Mouse (Mus musculus): ENCODE results near the gene Itga2b.

Gene Itga2b

DNA sequence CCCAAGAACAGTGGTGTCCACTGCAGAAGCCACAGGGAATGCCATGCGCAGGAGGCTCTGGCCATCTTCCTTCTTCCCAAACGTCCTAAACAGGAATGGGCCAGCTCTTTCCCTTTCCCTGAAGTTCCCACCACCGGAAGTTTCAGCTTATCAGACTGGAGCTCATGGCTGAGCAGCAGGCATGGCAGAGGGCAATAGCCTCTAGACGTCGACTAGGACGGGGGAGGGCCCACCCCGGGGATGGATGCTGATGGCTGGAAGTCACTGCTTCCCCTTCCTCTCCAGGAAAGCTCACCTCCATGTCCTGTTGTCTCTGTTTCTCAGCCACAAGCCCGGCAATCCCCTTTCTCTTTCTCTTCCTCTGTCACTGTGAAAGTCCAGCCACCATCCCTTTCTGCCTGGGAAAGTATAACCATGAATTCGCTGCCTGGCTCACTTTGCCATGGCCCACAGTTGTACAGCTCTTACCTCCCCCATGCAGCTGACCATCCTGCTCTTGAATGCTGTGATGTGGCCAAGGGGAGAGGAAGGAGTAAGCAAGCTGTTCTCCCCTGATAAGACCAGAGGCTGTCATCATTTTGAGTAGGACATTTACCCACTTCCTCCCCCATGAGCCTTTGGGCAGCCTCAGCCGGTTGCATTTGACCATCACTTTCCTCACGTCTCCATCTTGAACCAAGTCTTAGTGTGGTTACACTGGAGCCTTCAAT is at the start of gene Itga2b:
Gene Itga2b (minus strand): TSS at position 475 of the 710 bp plus-strand sequence.
- no peak for DNase-seq

DNA sequence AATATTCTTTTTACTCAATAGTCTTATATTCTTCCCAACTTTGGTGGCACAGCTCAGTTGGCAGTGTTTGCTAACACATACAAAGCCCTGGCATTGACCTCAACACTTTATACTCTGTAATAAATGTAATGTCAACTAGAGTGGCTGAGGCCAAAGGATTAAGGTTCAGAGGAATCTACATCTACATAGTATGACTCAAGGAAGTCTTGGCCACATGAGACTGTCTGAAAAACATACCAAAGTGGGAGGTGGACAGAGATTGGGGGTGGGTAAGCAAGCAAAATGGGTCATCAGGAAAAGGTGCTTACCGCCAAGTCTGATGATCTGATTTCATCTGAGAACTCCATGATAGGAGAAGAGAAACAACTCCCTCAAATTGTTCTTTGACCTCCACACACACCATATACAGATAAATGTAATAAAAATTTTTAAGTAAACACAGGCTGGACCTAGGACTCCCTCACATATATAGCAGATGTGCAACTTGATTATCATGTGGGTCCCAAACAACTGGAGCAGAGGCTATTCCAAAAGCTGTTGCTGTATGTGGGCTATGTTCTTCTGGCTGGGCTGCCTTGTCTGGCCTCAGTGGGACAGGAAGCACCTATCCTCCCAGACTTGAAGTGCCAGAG is 45.0 kb upstream of the Itga2b start:
- no peak for DNase-seq

DNA sequence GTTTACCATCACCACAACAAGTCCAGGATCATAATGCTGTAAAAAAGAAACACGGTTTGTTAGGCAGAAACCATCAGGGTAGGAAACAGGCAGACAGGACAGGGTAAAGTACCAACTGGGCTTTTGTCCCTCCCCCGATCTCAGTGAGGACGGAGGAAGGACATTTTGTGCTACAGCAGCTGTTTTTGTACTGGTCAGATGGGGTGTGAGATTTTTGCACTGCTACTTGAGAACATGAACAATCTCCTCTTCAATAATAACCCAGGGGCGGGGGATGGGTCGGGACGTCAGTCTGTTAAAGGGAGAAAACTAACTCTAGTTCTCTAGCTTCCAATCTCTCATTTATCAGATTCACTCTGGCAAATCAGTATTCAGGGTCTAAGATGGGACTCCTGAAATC is 40.3 kb upstream of the Itga2b start:
- peak; percentile 53 to 59 for DNase-seq

DNA sequence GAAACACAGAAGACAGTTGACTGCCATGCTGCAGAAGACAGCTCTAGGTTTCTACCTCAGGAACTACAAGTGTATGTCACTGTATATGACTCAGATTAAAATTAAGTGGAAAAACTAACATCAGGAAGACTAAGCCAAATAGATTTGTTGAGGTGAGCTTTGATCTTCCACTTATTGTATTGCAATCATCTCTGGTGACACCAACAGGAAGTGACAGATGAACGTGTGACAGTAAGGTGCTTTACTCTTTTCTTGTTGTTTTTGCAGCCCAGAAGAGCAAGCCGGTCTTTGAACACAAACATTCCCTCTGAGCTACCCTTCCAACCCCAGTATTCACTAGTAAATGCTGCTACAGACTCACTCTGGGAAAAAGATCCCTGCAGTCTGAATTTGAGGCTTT is 26.8 kb upstream of the Itga2b start:
- DNase-seq = no peak

DNA sequence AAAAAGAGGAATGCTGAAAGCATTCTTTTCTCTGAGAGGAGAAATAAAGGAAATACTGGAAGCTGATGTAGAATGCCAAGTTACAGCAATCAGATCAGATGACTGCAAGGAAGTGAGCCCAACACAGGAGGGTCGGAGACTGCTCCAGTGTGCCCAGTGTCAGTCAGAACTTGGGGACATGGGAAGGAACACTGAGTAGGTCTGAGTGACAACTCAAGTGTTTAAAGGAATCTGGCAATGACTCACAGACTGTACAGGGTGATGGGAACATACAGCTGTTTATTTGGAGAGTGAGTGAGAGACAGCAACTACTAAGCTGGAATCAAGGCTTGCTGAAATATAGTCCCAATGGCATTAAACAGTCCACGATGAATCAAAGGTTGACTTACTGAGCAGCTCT is 26.3 kb upstream of the Itga2b start:
- DNase-seq = no peak

DNA sequence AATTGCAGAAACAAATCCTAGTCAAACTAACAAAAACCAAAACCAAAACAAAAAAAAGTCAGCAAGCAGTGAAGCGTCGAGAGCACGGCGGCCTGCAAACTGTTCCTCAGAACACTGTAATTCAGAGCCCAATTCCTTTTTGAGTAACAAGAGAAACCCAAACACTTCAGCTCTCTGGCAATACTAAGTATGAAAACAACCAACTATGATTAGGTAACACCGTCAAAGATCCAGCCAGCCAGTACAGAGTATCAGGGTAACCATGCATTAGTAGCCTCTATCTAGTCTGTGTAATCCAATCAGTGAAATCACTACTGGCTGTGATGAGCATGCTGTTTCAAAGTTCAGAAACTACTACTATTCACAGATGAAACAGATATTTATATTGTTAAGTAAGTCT is 25.8 kb upstream of the Itga2b start:
- no peak for DNase-seq

DNA sequence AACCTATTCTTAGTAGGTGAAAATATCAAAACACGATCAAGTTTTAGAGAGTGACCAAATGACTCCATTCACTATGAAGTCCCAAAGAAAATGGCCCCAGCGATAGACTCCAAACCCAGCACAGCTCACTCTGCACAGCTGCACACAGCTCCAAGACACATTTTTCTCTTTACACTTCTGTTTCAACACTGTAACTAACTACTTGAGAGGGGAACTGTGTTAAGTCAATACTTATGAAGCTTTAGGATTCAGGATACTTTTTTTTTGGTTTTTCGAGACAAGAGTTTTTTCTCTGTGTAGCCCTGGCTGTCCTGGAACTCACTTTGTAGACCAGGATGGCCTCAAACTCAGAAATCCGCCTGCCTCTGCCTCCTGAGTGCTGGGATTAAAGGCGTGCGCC is 25.2 kb upstream of the Itga2b start:
- no peak for DNase-seq

DNA sequence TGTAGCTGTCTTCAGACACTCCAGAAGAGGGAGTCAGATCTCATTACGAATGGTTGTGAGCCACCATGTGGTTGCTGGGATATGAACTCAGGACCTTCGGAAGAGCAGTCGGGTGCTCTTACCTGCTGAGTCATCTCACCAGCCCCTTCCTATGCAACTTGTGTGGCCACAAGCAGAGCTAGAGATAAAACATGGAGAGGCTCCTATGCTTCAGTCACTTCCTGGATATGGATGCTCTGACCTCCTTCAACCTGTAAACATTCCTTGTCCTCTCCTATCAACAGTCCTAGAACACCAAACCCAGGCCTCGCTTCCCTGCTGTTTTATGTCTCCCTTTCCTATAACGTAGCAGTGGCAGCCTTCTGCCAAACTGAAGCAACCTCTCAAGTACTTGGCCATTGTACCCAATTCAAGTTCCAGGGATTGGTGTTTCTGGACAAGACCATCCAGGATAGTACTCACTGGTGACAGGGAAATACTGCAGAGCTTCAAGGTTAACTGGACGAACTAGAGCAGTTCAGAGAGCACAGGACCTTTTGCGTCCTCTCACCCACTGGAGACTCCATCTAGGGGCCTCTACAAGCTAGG is 24.2 kb upstream of the Itga2b start:
- DNase-seq = no peak

DNA sequence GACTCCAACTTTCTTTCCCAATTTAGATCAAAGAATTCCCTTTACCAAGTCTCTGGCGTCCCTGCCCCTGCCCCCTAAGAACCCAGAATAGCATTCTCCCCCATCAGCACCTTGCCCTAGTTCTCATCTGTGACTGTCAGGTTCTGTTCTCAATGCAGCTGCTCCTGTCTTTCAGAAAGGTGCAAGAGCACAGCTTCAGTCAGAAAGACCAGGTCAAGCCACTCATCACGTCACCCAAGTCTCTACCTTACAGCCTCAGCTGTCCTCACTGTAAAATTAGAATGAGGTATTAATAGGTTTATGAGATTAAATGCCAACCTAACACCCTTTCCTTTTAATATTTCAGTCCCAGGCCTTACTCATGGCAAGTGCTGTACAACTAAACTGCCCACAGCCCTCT is 23.3 kb upstream of the Itga2b start:
- DNase-seq = no peak

DNA sequence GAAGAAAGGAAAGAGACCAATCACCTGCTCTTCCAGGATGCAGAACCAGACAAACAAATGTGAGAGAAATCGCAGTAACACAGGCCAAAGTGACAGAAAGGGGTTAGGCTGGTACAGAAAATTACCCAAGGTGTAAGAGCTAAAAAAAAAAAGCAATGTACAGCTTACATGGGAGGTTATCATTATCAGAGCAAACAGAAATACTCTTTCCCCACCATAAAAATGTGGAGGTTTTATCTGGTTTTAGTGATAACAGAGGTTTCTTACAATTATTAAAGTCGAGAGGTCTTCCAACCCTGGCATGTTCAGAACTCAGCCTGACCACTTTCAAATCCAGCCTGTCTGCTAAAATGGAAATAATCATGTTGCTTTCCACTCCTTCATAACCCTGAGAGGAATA is 18.0 kb upstream of the Itga2b start:
- DNase-seq = no peak

DNA sequence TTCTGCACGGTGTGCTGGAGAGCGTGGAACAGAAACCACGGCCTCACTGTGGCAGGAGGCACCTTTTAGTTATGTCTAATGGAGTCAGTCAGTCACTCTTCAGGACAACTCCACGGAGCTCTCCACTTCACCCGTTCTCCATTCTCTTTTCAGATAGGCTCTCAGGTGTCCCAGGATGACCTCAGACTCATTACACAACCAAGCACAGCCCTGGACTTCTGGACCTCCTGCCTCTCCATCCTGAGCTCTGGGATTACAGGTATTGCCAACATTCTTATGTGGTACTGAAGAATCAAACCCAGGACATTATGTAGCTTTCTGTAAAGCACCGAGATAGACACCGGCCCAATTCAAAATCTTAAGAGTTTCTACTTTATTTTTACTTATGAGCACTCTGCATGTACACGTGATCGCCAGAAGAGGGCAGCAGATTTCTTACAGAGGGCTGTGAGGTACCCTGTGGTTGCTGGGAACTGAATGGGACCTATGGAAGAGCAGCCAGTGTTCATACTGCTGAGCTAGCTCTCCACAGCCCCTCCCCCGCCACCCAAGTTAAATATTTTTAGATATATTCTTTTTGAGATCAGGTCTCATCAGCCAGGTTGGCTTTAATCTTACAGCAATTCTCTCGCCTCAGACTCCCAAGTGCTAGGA is 16.9 kb upstream of the Itga2b start:
- peak; percentile 67 to 71 for DNase-seq

DNA sequence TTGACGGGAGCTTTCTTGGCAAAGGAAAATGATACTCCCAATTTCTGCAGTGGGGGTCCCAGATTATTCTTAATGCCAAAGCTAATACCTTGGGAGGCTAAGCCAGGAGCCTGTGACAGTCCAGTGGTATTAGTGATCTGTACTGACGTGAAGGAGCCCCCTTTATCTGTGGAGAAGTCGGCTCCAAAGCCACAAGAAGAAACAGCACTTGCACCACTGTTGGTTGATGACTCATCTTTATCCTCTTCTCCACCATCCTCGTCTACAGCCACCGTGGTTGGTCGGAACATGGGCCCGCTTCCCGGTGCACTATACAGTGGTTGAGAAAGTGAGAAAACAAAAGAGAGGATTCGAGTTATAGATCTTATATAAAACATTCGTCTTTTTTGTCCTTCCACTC is 11.9 kb upstream of the Itga2b start:
- no peak for DNase-seq

DNA sequence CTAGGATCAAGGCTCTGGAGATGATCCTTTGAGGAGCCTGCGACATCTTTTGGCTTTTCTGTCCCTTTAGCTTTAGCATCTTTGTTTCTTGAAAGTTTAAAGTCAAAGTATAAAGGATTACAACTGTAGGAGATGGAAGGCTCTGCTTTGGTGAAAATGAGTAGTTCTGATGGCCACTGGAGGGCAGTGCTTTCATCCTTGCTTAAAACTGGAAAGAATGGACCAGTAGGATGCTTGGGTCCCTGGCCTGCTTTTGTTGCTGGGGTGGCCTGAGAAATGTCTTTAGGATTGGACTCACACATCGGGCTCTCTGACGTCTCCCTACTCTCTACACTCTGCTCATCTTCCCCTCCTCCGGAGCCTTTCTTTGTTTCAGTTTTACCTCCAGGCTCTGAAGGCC is 11.0 kb upstream of the Itga2b start:
- peak in 1 of 2 experiments; percentile 29 for DNase-seq

DNA sequence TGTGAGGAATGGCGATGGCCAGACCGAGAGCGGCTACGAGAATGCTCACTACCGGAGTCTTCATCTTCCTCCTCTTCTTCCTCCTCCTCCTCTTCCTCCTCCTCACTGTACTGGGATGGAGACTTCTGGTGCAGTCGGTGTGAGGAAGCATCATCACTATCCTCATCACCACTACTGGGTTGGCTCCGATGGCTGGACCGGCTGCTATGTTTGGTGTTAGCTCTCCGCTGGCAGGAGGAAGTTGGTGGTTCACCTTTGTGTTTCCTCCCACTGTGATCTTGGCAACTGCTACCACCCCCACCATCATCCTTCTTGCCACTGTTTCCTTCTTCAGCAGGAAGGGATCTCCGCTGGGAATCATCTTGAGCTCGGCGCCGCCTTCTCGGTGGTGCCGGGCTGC is 10.2 kb upstream of the Itga2b start:
- no peak for DNase-seq

DNA sequence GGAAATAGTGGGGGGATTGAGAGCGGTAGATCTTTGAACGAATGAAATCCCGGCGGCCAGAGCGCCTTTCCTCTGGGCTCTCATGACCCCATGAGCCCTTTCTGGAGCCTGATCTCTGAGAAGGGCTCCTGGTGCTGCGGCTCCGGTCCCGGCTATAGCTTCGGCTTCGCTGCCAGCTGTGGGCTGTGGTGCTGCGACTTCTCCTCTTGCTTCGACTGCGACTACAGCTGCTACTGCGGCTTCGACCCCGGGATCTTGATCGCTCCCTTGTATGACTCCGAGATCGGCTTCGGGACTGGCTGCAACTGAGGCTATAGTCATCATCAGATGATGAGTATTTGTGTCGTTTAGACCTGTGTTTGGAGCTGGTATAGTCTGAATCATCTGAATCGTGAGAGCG is 9.7 kb upstream of the Itga2b start:
- no peak for DNase-seq

DNA sequence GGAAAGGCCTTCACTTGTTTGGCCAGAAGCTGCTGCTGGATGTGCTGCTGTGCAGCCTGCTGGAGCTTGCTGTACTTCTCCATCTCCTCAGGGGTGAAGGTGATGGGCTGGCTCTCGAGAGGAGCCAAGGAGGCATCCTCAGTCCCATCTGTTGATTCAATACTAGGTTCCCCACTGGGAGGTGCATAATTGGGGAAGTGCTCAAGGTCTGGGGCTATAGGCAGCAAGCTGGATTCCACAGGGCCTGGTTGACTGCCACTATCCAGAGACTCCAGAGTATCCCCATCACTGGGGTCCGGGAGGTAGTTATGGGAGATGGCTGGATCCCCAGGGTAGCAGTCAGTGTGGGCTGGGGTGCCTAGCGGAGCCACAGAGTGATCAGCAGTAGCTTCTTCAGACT is 8.7 kb upstream of the Itga2b start:
- DNase-seq = no peak

DNA sequence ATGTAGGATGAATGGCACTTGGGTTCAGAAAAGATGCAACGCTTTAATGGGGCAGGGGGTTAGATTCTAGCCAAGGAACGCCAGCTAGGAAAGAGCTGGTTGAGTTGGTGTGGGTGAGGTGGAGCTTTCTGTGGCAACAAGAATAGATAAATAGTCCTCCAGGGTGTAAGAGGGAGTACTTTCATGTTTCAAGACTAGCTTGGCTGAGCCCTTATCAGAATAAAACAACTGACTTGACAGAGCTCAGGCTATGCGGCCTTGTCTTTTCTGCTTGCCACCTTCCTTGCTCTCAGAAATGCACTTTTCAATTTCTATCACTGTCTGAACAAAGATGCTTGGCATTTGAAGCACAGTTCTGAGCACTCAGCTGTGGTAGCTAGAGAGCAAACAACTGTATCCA is 5.1 kb upstream of the Itga2b start:
- DNase-seq = no peak

DNA sequence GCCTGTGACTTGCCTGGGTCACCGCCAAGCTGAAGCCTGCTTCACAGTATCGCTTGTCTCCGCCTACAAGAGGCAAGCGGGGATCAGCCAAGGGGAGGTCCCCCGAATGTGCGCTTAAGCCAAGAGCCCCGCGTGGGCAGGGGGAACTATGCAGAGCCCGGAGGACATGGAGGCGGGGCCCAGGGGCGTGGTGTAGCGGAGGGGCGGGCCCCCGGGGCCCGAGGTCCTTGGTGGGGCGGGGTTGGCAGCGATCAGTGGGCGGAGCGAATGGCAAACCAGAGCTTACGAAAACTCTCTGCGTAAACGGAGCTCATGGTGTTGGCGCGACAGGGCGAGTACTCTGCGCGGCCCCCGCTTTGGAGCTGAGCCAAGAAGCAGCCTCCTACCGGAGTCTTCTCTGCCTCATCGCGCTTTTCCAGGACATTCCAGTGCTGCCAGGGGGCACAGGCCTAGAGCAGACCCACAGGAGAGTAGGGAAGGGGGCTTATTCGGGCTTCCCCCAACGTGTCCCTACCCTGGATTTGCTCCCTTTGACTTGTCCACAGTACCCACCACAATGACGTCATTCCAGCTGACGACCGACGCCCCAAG is 2.8 kb downstream of the Itga2b start:
- peak; percentile 97 to 99 for DNase-seq

DNA sequence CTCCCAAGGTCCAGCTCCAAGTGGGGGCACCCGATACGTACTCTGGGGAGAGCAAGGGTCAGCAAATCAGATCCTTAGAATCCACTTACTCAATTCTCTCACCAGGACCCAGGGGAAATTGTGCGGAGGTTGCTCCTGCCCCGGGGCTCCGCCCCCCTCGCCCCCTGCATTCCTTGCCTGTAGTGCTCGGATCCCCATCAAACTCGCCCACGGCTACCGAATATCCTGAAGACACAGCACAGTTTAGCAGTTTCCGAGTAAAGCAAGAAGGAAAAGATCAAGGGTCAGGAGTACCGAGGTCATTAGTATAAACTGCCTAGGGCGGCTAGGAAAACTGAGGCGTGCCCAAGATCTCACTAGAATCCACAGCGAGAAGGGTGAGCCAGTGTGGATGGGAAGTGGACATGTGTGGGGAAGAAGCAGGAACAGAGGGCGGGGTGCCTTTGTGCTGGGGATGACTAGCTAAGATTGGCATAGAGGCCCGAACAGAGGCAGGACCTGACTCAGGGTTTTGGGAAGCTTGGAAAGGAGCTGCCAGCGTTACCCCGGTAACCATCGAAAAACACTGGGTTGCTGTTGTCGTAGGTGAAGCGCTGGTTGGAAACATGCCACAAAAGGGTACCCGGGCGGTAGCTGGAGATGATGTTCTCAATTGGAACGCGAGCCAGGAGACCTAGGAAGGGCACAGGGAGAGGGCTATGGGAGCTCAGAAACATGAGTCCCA is 4.0 kb downstream of the Itga2b start:
- peak; percentile 64 to 68 for DNase-seq

DNA sequence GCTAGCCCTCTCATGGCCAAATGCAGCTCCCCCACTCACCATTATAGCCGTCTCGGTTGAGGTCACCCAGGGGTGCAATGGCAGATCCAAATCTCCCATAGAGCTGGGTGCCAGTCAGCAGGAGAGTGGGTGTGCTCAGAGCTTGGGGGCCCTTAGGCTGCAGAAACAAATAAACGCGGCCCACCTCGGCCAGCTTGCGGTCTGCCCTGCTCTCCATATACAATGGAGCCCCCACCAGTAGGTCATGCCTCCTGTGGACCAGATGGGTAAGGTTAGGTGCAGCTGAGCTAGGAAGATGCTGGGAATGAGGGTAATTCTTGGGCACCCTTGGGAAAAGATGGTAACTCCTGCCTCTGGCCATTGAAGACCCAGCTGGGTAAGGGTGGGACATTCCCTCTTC is 5.0 kb downstream of the Itga2b start:
- no peak for DNase-seq

DNA sequence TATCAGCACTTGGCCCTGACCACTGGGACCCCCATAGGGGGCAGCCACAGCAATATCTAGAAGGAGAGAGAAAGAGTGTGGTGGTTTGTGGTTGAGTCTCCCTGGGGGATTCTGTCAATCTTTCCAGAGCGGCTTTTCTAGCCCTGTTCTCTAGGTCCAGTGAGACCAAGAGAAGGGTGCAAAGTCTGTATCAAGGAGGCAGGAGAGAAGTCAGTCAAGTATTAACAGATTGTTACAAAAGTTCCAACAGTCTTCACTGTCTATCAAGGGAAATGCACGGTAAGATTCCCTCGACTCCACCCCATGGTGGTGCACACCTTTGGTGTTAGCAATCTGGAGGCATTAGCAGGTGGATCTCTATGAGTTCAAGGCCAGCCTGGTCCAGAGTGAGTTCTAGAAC is 8.2 kb downstream of the Itga2b start:
- peak; percentile 52 to 72 for DNase-seq

DNA sequence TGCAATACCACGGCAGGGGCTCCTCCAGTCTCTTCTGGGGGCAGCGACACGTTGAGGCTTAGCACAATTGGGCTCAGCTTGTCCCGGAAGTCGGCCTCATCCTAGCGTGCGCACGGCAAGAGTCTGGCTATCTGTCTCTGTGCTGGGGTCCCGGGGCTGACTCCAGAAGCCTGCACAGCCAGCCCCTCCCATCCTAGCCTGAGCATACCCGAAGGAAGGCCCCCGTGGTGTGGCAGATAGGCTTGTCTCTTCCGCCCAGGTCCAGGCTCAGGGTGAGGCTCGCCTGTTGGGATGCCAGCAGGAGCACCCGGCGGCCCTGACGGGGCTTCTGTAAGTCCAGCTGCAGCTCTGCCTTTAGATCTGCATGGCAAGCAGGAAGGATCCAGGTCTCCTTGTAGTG is 9.4 kb downstream of the Itga2b start:
- DNase-seq = no peak

Data from kidney, postnatal 36 days (tissue).